Mouse (Mus musculus) gastrocnemius, adult 8-10 months (tissue): ENCODE measurements around the gene Slc25a3. TPM values are rescaled to one million over a fixed set of nuclear protein-coding genes. Genes with fewer than 3 reads are reported as not detected.

Experiments used
- DNase-seq, 2 experiments: peaks; one replicate each; pipeline ENCODE4 v3.0.0; 2022; ENCODE audit warnings: low spot score in 2 of 2
- total RNA-seq, 4 experiments: library from RNA; stranded (reverse); gene quantifications; 2 replicates each; pipeline ENCODE4 v1.2.4; 2022

Slc25a3 gene
- total RNA-seq, 4 experiments from 2014 or later = 1,088 to 1,186 (median 1,135) TPM

DNA sequence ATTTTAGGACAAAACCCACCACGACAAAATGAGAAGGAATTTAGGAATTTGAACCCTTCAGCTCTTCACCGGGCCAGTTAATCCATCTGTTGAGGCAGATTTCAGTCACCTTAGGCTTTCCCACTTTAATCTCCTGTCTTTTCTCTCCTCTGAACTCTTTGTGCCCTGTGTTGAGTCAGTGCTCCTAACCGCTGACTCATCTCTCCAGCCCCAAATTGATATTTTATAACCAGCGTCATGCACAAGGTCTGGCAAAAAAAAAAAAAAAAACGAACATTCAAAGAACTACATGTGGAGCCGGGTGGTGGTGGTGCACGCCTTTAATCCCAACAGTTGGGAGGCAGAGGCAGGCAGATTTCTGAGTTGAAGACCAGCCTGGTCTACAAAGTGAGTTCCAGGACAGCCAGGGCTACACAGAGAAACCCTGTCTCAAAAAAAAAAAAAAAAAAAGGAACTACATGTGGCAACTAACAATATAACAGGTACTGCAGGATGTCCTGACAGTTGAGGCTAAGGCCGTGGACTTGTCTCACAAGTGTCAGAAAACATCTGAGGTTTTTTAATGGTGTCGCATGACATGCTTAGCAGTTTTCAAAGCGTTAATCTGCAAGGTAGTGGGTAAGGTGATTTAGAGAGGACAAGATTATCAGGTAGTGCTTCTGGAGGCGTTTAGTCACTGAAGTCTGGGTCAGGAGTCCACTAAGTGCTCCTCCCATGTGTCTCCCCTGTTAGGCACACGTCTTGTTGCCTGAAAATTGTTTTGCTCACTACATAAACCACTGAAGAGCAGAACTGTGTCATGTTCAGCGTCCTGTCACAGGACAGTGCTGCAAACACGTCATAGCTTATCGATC, 29.4 kb downstream of the Slc25a3 start:
- DNase-seq = no peak

DNA sequence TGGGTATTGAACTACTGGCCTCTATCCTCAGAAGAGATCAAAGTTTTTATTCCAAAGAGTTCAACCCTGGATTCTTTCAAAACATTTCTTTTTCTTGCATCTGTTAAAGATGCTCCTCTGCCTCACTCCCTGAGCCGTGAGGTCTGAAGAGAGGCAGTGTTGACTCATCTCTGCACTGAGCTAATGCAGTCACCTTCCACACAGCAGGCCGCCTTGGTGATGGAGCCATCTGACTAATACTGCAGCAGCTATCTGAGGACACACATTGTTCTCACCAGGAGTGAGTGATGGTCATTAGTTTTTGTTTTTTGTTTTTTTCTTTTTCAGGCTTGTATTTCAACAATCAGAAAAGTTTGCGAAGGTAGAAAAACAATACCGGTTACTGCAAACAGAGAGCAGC, 31.0 kb downstream of the Slc25a3 start:
- no peak for DNase-seq

DNA sequence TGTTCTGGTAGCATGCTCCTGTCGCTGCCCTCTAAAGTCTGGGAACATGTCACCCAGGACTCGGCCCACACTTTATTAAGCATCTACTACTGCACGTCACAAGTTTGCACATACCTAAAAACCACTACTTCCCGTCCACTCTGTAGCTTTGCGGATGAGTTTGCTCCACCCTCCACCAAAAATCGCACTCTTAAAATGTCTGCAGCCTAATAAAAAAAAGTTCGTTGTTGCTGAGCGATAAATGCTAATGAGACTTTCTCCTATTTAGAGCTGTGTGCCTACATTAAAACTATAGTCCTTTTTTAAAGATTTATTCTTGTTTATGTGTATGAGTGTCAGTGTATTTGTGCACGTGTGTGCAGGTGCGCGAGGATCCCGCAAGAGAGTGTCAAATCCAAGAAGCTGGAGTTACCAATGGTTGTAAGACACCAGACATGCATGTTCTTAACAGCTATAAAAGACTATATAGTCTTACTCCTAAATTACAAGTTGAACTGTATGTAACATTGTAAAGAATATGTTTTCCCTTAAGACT, 40.4 kb downstream of the Slc25a3 start:
- no peak for DNase-seq

DNA sequence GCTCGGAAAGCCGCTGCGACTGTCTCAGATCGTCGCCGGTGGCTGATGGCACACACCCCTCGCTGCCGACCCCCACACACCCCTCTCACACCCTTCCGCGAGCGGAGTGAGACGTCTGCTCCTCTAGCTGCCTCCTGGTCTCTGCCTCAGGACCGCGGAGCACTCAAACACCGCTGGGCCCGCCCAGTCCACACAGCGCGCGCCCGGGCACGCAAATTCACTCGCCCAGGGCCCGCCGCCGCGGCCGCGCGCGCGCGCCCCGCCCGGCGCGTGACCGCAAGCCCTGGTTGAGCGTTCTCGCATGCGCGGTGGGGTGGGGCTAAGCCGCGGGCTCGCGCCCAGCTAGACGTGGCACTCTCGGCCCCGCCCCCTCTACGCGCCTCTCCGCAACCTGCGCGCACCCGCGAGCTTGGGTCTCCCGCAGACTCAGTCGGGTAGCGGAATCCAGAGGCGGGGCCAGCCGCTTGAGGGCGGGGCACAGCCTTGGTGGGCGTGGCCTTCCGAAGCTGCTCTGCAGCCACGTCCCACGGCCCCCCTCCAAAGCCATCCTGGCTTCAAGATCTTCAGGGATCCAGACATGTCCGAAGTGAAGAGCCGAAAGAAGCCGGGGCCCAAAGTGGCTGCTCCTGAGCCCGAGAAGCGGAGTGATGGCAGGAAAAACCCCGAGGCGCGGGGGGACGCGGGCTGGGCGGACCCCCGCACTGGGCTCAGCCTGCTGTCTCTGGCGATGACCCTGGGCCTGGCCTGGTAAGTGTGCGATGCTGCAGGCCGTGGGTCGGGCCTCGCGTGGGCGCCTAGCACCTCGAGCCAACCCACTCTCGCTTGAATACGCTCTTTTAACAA, 41.1 kb downstream of the Slc25a3 start, which contains the start of the genes Apaf1 and Ikbip:
TSS of gene Apaf1 (minus strand) at position 221 of the 843 bp plus-strand sequence.
TSS of gene Ikbip (plus strand) at position 391 of the 843 bp plus-strand sequence.
- DNase-seq = peak; percentile 100

DNA sequence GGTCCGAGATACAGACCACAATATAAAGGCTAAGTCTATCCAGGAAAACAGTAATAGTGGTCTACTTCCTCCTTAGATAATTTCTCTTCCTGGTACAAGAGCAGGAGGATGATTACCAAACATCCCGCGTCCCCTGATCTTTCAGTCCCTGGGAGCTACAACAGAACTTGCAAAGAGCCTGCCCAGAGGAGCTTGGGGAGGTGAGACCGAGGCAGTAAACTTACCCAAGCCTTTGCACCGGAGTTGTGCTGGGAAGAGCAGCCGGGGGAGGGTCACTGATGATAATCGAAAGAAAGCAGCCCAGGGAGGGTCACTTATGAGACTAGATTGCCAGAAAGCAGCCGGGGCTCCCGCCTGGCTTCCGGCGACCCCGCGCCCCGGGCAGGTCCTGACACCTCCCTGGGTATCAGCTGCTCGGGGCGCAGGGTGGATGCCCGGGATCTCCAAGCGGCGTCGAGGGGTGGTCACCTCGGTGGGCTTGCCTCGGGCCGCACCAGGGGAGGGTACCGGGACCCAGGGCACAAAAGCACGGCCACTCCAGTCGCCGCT, 41.8 kb downstream of the Slc25a3 start:
- no peak for DNase-seq

DNA sequence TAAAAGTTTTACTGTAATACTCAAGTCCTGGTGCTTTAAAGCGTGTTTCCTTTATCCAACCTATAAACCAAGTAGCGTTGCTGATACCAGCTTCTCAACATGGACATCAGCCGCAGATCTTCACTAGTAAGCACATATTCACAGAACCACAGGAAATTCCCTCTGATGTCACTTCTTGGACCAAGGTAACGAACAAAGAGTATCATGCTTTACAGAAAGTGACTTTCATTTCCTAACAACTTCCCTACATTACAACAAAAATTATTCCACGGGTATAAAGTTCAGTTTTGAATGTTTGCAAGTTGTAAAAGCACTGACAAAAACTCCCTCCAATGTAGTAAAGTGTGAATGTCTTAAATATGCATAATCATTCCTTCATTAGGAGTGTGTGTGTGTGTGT, 43.3 kb downstream of the Slc25a3 start:
- DNase-seq = no peak

DNA sequence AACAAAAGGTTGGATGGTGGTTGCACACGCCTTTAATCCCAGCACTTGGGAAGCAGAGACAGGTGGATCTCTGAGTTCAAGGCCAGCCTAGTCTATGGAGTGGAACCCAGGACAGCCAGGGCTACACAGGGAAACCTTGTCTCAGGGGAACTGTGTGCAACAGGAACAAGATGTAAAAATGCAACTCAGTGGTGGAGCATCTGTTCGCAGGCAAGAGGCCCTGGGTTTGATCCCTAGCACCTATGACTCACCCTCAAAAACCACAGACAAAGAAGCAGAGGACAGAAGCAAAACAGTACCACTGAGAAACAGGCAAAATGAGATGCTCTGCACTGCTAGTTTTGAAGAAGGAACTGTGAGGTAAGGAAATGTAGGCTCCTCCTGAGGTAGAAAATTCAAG, 47.2 kb downstream of the Slc25a3 start:
- no peak for DNase-seq

DNA sequence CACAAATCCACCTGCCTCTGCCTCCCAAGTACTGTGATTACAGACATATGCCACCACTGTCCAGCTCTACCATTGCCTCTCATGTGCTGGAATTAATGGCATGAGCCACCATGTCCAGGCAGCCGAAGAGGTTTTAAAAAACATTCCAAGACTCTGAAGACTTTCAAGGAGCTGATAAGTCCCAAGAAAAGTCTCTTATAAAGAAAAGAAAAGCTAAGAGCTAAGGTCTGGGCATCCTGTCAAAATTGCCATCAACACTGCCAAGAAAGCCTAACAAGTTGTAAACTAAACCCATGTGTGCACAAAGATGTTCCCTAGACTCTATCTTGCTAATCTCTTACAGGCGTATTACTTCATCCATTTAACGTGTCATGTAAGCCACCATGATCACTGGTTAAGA, 50.5 kb downstream of the Slc25a3 start:
- DNase-seq = peak; percentile 14 to 15

DNA sequence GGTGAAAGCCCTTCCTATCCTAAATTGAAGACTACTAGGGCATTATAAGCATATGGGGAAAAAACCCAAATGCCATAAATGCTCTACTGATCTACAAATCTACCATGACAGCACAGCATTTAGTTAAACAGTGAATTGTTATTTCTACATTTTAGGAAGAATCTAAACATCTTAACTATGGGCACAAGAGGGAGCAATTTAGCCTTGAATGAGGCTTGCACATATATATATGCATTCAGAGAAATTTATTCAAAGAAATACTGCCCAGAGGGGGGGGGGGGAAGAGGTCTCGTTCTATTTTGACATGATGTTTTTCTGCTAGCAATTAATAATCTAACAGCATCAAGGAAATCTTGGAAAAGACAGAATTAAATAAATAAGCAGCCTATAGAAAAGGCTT, 52.1 kb downstream of the Slc25a3 start:
- no peak for DNase-seq

Other genes with a start within 250 kb of the Slc25a3 start
- 1 to 10 TPM in 3 of 4 experiments, under 1 TPM in 1; 0.87 to 2.0 (median 1.7) TPM for gene Apaf1, start 41.3 kb downstream of the Slc25a3 start, total RNA-seq
- gene Ikbip, start 41.1 kb downstream of the Slc25a3 start, total RNA-seq = 10 to 100 TPM in 2 of 4 experiments, 1 to 10 TPM in 2; 9.1 to 11.1 (median 10.4) TPM
- 10 to 100 TPM; 47.8 to 71.6 (median 53.8) TPM for gene Tmpo, start 57.3 kb upstream of the Slc25a3 start, total RNA-seq